Mouse (Mus musculus) frontal cortex, postnatal 14 days (tissue): ENCODE measurements around the gene Eif3j1.
"Not testable (repeated sequence)": the region's sequence is repeated elsewhere in the genome, so short reads cannot be mapped to it uniquely, and the experiment has no call there.

Experiments
- DNase-seq, 2 experiments: peaks; one replicate each; pipeline ENCODE4 v3.0.0; 2022; ENCODE audit warnings: low spot score in 2 of 2

Gene Eif3j1

DNA sequence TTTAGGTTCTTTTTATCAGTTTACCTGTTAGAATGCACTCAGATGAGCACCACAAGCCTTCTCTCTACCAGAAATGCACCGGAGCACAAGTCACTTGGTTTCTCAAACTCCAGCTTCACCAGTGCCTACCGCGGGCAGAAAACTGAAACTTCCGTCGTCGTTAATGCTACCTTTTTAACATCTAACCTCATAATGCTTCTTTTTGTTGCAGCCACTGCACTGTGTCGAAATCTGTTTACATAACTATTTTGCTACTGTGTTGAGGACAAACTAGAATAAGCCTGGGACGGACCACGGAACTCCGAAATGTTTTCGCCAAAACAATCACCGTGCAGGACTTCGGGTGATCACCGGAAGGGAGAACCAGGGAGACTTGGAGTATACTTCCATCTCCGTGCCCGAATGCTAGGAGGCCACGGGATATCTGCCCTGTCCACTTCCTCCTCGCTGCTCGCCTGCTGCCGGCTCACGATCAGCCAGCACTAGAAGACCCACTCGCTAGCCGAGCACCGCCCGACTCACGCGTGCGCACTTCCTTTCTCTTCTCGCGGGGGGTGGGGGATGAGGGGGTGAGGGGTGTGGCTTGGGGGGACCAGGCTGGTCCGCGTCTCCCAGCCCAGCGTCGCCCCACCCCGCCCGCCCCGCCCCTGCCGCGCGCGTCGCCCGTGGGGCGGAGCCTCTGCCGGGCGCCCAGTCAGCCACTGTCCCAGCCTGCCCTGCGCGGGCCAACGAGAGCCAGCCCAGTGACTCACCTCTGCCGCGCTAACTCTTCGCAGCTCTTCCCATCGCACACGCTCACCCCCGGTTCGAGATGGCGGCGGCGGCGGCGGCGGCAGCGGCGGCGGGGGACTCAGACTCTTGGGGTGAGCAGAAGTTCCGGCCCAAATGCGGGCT lies at the start of gene Eif3j1:
Eif3j1 (plus strand) TSS at position 685 of the 894 bp plus-strand sequence.
- DNase-seq = peak; percentile 75 to 76

DNA sequence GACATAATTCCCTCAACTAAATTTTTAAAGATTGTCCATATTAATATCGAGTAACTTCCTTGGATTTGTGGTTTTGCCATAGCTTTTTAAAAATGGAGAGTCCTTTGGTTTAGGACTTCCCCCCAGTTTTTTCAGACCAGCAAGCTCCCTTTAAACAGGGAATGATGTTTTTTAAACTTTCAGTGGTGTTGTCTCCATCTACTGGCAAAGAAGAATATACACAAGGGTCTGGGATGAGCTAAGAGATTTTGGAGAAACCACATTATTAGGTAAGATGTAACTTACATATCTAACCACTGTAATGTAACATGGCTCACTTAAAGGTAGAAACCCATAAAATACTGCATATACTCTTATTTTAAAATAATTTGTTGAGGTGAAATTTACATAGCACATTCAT lies 32.6 kb upstream of the Eif3j1 start:
- no peak for DNase-seq

DNA sequence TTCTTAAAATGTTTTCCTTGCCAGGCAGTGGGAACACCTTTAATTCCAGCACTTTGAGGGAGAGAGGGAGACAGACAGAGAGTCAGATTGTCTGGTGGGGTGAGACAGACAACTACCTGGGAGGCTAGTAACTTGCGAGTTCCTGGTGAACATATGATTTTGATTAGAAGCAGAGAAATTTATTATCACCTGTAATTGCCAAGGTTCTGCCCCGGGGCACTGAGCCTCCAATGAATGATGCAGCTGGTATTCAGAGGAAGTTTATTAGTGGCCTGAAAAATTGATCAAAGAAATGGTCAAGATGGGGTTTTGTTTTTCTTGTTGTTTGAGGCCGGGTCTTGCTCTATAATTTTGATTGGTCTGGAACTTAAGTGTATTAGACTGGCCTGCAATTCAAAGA lies 19.5 kb upstream of the Eif3j1 start:
- DNase-seq = no peak

DNA sequence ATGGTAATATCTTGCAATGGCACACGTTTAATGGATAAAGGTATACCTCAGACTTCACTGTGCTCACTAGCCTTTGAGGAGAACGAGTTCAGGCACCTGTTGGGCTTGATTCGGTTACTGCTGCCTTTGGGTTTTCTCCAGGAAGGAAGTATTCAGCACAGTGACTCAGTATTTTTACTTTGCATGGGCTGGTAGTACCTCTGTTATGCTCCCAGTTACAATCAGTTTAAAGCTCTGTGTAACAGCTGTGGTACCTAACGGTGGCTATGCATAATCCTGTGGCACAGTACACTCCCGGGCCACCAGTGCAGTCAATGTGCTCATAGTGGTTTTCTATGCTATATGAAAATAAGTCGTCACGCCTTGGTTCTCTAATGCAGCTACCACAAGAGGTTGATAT lies 16.9 kb upstream of the Eif3j1 start:
- no peak for DNase-seq

DNA sequence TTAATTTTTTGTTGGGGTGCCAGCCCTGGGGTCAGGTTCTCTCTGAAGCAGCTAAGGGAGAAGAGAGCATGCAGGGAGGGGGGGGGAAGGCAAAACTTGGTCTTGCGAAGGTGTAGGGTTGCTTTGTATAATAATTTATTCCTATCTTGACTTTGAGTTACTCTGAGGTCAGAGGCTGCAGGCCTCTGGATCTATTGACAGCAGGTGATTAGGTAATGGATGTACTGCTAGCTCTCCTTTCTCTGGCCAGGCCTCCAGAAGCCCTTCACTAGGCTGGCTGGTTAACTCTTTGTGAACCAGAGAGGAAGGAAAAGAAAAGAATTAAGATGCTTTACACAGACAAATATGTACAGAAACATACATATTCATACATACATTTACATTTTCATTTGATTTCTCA lies 9.6 kb upstream of the Eif3j1 start:
- DNase-seq = no peak

DNA sequence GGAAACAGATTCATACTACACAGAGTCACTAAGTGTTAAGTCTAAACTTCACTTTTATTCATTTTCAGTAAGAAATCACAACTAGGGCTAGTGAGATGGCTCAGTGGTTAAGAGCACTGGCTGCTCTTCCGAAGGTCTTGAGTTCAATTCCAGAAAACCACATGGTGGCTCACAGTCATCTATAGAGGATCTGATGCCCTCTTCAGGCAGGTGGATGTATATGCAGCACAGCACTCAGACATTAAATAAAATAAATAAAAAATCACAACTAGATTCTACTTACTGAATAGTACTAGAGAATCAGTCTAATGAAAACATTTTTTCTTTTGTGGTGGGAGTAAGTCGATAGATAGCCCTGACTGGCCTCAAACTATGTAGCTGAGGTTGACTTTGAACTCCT lies 6.1 kb upstream of the Eif3j1 start:
- DNase-seq = no peak

DNA sequence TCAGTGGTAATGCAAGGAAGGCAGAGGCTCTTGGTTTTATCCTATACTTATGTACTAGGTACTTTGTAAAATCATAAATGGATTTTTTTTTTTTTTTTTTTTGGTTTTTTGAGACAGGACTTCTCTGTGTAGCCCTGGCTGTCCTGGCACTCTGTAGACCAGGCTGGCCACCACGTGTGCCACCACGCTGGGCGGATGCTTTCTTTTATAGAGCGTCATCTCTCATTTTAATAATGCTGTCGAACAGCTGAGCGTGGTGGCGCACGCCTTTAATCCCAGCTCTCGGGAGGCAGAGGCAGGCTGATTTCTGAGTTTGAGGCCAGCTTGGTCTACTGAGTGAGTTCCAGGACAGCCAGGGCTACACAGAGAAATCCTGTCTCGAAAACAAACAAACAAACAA lies 1.3 kb upstream of the Eif3j1 start:
- DNase-seq = not testable (repeated sequence)

DNA sequence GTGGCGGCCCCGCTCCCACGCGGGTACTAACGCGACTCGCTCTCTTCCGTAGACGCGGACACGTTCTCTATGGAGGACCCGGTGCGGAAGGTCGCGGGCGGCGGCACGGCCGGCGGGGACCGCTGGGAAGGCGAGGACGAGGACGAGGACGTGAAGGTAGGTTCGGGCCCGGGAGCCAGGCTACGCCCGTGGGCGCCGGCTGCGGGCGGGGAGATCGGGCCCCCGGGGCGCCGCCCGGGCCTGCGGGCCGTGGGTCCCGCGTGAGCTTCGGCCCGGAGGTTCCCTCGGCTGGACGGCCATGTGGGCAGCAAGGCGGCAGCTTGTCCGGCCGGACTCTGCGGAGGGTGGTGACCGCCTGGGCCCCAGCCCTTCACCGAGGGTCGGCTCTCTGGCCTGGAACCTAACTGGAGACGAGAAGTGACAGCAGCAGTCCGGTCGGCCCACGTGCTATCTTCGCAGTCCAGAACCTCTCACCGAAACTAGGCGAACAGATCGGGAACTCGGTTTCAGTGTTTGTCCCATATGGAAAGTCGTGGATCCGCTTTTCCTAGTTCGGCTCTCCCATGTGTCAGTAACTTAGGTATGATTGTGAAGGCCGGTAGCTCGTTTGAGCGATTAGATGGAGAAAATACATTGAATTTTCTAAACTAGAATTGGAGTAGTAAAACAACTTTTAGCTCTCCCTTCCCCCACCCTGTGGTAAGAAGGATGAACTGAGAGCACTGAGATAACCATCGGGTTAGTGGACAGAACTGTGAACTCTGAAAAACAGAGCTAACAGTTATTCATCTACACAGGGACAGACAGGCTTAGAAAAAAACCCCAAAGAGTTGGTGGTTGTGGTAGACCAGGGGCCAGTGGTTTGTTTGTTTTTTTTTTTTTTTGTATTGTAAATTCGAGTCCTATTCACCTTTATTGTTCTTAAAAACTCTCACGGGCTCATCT lies 682 bp downstream of the Eif3j1 start:
- peak; percentile 32 to 36 for DNase-seq

DNA sequence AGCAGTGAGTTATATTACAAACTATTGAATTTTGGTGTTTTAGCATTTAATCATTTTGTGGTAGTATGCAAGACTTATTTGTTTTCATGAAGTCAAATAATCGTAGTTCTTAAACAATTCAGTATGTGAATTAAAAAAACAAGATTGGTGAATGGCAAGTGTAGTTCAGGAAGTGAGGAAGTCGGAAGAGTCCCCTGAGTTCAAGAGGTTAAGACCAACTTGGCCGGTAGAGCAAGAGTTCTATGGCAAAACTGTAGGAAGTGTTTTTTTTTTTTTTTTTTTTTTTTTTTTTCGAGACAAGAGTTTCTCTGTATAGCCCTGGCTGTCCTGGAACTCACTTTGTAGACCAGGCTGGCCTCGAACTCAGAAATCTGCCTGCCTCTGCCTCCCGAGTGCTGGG lies 3.6 kb downstream of the Eif3j1 start:
- DNase-seq = no peak

DNA sequence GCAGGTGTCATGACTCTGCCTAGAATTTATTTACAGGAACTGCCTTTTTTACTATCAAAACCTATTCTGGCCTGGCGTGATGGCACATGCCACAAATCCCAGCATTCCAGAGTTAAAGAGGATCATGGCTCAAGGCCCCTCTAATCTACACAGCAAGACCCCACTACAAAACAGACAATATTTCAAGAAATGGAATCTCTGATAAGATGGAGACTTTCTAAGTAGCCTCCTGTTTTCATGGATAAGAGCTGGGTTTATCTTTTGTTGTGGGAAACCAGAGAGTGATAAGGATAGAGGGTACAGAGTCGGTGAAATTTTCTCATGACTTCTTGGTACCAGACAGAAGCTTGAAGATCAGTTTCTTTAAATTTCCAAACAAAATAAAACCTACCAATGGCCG lies 7.7 kb downstream of the Eif3j1 start:
- DNase-seq = no peak

DNA sequence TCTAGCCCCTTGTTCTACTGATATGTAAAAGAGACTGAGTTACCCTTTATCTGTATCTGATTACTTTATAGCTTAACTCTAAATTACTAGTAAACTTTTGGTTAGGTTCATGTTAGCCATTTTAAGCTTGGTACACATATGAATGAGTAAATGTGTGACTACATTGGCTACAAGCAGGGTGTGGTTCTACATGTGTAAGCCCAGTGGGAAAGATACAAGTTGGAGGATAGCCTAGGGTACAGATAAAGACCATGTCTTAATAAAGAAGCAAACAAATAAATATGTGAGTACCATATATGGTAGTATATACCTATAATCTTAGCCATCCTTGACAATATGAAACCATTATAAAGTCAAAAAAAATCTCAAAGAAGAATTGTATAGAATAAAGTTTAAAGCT lies 15.6 kb downstream of the Eif3j1 start:
- DNase-seq = no peak

DNA sequence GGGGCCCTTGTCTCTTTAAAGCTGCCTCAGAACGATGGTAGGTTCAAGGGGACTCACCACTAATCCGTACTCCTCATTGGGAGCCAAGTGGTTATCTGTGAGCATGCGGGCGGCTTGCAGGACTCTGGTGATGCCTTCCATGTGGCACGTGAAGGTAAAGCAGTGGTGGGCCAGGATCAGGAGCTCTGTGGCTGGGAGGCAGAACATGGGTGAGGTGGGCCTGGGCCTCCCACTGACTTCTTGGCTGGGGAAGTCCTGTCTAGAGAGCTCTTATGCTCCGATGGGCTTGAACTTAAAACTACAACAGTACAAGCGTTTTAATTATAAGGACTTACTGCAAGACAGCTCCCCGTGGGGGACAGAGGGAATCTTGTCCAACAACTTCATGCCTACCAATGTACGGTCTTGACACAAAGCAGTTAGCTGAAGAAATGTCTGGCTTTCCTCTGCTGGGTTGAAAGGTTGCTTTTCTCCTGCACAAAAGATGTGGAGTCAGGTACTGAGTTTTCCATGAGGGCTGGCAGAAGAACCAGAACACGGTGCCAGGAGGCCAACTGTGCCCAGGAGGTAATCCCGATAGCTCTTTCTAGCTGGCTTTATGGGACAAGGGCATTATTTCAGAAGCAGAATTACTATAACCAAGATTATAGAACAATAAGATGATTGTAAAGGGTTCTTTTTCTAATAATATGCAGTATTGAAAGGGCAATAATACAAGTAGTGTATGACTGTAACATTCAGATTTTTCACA lies 31.2 kb downstream of the Eif3j1 start:
- no peak for DNase-seq

DNA sequence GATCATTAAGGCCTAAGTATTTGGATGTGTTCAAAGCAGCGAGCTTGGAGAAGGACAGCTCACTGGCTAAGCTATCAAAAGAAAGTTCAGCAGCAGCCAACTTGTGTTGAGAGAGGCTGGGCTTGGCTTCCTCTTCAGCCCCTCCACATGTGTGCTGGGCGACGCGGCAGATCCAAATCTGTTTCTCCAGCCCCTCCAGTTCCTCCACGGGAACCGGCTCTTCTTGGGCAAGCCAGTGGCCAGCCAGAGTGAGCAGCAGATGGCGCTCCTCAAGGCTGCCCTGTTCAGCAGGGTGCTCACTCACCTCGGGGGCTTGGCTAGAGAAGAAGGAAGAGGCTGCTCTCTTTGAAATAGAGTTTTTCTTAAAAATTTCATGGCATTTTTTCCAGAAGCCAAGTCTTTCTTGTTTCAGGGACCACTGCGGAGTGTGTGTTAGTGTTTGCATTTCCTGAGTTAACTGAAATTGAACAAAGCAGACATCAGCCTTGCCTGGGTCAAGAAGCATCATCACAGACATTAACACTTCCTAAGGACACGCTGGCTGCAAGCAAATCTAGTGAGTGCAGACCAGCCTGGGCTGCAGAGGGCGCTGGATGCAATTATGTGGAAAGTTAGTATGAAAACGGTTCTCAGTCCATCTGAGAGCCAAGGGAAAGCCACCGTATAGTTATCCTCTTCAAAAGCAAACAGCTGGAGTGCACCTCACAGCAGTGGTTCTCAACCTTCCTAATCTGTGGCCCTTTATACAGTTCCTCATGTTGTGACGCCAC lies 37.0 kb downstream of the Eif3j1 start:
- no peak for DNase-seq

DNA sequence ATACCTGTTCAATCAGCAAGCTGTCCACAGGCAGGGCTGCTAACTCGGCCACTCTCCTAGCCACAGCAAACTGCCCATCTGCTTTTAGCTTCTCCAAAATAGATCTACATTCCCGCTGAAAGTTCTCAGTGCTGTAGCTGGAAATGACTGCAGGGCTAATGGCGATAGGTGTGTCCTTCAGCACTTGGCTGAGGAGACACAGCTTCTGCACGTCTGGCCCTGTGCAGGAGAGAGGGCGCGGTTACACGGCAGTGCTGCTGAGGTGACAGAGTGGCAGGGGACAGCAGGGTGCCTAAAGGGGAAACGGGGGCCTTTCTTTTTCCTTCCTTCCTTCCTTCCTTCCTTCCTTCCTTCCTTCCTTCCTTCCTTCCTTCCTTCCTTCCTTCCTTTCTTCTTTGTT lies 37.9 kb downstream of the Eif3j1 start:
- no peak for DNase-seq

DNA sequence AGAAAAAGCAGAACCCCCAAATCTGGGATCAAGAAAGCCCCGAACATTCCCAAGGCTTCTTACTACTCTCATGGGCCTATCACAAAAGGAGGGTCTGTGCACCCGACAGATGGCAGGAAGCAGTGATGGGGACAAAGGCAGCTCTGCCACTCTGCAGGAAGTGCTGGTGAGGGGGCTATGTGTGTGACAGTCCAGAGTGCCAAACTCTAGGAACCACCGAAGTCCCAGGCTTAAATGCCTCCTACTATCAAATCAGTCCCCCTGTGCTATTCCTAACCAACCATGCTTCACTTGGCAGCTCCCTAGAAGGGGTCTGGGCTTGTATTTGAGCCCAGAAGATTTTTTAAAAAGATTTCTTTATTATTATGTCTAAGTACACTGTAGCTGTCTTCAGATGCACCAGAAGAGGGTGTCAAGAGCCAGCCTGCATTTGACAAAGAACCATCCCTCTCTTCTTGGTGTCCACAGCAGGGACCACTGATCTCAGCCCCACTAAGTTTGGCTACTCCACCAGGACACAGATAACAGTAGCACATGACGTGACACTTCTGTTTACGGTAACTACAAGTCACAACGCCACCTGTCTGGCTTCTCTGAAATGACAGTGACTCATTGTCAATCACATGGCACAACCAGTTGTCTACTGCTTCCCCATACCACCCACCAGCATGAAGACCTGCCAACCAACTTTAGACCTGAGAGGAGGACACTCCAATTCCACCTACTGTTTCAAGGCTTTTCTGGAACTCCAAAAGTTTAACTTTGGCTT lies 41.0 kb downstream of the Eif3j1 start:
- DNase-seq = no peak

DNA sequence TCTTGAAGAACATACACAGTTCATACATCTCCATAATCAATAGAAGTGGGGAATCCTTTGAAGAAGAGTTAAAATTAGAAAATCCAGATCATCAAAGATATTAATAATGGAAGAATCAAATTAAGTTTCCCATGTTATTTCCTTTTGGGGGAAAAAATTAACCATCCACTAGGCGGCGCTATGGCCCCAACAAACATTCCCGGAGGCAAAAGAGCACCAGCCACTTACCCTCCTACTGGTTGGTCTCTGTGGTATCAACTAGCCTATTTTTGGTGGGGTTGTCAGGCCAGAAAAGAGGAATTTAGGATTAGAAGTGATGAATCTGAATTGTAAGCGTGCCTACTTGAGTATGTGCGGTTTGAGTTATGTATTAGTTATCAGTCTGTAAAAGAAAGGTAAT lies 41.6 kb downstream of the Eif3j1 start:
- no peak for DNase-seq

DNA sequence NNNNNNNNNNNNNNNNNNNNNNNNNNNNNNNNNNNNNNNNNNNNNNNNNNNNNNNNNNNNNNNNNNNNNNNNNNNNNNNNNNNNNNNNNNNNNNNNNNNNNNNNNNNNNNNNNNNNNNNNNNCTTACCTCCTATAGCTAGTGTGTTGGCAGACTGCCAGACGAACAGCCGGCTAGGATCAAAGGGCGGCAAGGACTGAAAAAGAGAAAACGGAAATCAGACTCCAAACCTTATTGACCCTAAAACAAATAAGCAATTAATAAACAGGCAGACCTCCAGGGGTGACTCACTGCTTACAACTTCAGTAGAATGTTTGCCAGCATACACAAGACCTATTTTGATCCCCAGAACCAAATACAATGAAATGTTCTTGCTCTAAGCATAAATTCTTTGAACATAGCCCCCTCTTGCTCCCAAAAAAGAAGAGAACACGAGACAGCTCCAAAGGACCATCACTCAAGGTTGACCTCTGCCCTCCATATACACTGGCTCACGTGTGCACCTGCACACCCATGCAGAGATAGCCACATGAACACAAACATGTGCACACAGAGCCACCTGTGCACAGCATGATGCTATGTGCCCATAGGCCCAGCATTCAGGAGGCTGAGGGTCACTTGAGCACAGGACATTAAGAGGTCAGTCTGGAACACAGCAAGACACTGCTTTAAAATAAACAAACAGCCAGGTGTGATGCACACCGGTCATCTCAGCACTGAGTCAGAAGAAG lies 53.5 kb downstream of the Eif3j1 start:
- DNase-seq = no peak

DNA sequence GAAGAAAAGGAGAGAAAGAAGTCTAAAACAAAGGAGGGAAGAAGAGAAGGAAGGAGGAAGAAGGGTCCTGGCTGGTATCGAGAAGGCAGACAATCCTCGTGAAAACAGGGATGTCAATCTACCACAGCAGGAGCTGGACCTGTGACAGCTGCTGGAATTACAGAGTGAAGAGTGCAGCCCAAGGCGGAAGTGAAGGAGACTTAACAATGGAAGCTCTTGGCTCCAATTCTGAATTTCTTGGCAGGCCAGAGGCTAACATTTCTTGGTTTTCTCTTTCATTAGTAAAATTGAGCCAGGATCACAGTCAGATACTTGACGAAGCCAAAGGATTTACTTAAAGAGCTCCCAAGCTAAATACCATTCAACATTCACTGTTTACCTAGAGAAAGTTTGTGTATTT lies 58.1 kb downstream of the Eif3j1 start:
- no peak for DNase-seq

DNA sequence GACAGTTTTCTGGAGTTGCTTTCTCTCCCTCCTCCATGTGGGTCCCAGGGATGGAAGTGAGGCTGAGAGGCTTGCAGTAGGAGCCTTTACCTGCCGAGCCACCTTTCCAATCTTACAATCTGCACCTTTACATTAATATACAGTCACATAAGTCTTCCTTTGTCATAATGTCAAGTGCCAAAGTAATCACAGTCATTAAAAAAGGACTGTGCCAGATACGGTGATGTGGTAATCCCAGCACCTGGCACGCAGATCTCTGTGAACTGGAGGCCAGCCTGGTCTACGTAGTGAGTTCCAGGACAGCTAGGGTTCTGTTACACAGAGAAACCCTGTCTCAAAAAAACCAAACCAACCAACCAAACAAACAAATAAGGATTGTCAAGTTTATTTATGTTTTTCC lies 65.5 kb downstream of the Eif3j1 start:
- no peak for DNase-seq

DNA sequence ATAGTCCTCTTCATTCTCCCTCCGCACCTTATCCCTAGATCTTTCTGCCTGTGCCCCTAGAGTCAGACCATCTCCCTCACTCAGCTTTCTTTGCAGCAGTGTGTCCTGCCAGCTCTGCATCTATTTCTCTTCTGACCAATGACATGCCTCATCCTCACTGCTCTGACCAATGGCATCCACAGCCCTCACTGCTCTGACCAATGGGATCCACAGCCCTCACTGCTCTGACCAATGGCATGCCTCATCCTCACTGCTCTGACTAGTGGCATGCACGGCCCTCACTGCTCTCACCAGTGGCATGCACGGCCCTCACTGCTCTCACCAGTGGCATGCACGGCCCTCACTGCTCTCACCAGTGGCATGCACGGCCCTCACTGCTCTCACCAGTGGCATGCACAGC lies 69.3 kb downstream of the Eif3j1 start:
- not testable (repeated sequence) for DNase-seq
